Mouse (Mus musculus): Measurements from ENCODE around the gene Kdm5d.

Kdm5d gene

GRCm38 (mm10) chrY:897393-898227 lies at the start of gene Kdm5d:
Kdm5d (plus strand) TSS chrY:897788.
- DNase-seq, result peak in 1 of 2 experiments; percentile 53

GRCm38 (mm10) chrY:872404-872803 lies 25.2 kb upstream of the Kdm5d start:
- DNase-seq, result no peak

- DNase-seq, result peak in 1 of 2 experiments; percentile 1
These were observed 24.6 kb upstream of the Kdm5d start for GRCm38 (mm10) chrY:872855-873549.

Measured in cerebellum, adult 18-20 months (tissue).